Mouse (Mus musculus) liver, postnatal 0 days (tissue): Measurements from ENCODE around the gene Nceh1.

Experiments used
- CTCF ChIP-seq: sonication (generic); IDR thresholded peaks from 2 replicates; pipeline ENCODE4 v1.5.1; 2016; ENCODE audit warnings: antibody characterized with exemption, low read depth
- EP300 ChIP-seq: IDR thresholded peaks from 2 replicates; pipeline ENCODE4 v1.6.1; 2016; ENCODE audit warnings: antibody characterized with exemption, low read depth, mild to moderate bottlenecking

GRCm38 (mm10) chr3:27228530-27229309, 46.0 kb downstream of the Nceh1 start:
- TF ChIP-seq EP300, result no peak
- TF ChIP-seq CTCF, result peak; percentile 63
